Mouse (Mus musculus) G1E (cell line): ENCODE data around the gene Atg5.

Experiments used
- CTCF ChIP-seq: IDR thresholded peaks from 2 replicates; pipeline ENCODE4 v1.5.1; 2012; ENCODE audit warnings: low read depth, low read length, inconsistent platforms, mixed read lengths
- GATA1 ChIP-seq: IDR thresholded peaks from 2 replicates; pipeline ENCODE4 v1.6.1; 2012; ENCODE audit warnings: borderline replicate concordance, low read length, inconsistent platforms, mixed read lengths
- GATA2 ChIP-seq: IDR thresholded peaks from 2 replicates; pipeline ENCODE4 v1.6.1; 2012; ENCODE audit warnings: low read depth, low read length, inconsistent platforms, borderline replicate concordance
- POLR2AphosphoS5 ChIP-seq: IDR thresholded peaks from 2 replicates; pipeline ENCODE4 v1.6.1; 2012; ENCODE audit warnings: low read depth, low read length, inconsistent platforms; ENCODE audit not compliant: insufficient replicate concordance
- TAL1 ChIP-seq: conservative IDR thresholded peaks from 2 replicates; pipeline ENCODE4 v1.6.1; 2012; ENCODE audit warnings: low read depth, low read length, inconsistent platforms, mixed read lengths

- TF ChIP-seq CTCF (no peak), GATA2 (no peak), POLR2AphosphoS5 (no peak), TAL1 (no peak), GATA1 (no peak)
Observed at GRCm38 (mm10) chr10:44327057-44327456, 58.9 kb downstream of the Atg5 start.
